16 mouse cellular contexts compared by ENCODE assay signal in the genomic region with DNA sequence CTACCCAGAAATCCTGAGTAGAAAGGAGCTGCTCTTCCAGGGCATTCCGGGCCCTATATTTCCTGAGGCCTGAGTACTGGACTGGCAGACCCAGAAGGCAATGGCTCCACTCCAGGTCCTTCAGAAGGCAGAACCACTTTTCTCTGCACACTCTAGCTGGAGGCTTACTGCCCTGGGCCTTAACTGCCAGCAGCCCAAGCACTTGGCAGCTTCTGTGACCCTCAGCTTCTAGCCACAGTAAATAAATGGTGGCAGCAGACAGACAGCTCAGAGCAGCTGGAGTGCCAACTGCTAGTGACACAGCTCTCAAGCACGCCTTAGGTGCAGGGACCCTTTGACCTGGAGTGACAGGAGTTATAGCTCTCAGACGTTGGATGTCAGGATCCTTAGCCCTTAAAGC. TPM values are rescaled to one million over a fixed set of nuclear protein-coding genes. Genes with fewer than 3 reads are reported as not detected.
DNase-seq lines count a peak whose midpoint lies in the region; ATAC-seq lines count a peak whose summit lies in the region.
"Had no signal": no experiment of that assay in that cellular context is flagged by ENCODE, and none has a peak within 500 bp of the region (broad histone marks: within the 10 kb centered on the region; RNA-seq: fewer than 3 reads in every experiment).

No protein-coding gene starts in this region.

- ATAC-seq in hindbrain, embryonic 16.5 days = peak; percentile 15; the same call in 1 of the 2 replicates
- no peak for ATAC-seq in hindbrain, embryonic 14.5 days (ENCODE audit: low FRiP score)
- ATAC-seq: liver, embryonic 12.5 days had no signal

- no peaks in the 10 kb centered on the region for H3K36me3 ChIP-seq in hindbrain, embryonic 16.5 days (ENCODE audit: control insufficient read depth, insufficient read depth, low read length)
- no peaks in the 10 kb centered on the region; the same call in 1 of the 2 replicates for H3K36me3 ChIP-seq in hindbrain, embryonic 14.5 days (replicated peaks; ENCODE audit: control insufficient read depth, insufficient read depth)
- no peaks in the 10 kb centered on the region for H3K36me3 ChIP-seq in limb, embryonic 10.5 days
- H3K36me3 ChIP-seq: embryonic facial prominence, embryonic 13.5 days; heart, embryonic 12.5 days; liver, embryonic 12.5 days; neural tube, embryonic 15.5 days had no signal

- no peaks in the 10 kb centered on the region; the same call in 1 of the 2 replicates for H3K4me1 ChIP-seq in hindbrain, embryonic 16.5 days (ENCODE audit: control insufficient read depth, insufficient read depth, low read depth, low read length)
- no peaks in the 10 kb centered on the region for H3K4me1 ChIP-seq in hindbrain, embryonic 14.5 days (replicated peaks; ENCODE audit: control insufficient read depth, insufficient read depth, low read length)
- peaks cover 64% of the 10 kb centered on the region for H3K4me1 ChIP-seq in limb, embryonic 10.5 days
- H3K4me1 ChIP-seq: heart, embryonic 12.5 days had no signal

- H3K4me3 ChIP-seq in hindbrain, embryonic 16.5 days (ENCODE audit: low read length) = no peak overlapping the region
- no peak overlapping the region for H3K4me3 ChIP-seq in hindbrain, embryonic 14.5 days (replicated peaks; ENCODE audit: low read length)
- no peak overlapping the region for H3K4me3 ChIP-seq in limb, embryonic 10.5 days
- H3K4me3 ChIP-seq: embryonic facial prominence, embryonic 13.5 days; heart, embryonic 12.5 days; liver, embryonic 12.5 days; neural tube, embryonic 15.5 days had no signal

- no peak overlapping the region for H3K4me2 ChIP-seq in hindbrain, embryonic 16.5 days (ENCODE audit: low read length)
- H3K4me2 ChIP-seq in hindbrain, embryonic 14.5 days (replicated peaks) = no peak overlapping the region
- H3K4me2 ChIP-seq: embryonic facial prominence, embryonic 13.5 days; heart, embryonic 12.5 days; liver, embryonic 12.5 days; midbrain, embryonic 11.5 days; neural tube, embryonic 15.5 days had no signal

- WGBS in hindbrain, embryonic 16.5 days = 67% methylated on average over 3 of the region's 3 CpGs
- WGBS in hindbrain, embryonic 14.5 days = 65% methylated on average over 3 of the region's 3 CpGs
- 35% methylated on average over 3 of the region's 3 CpGs for WGBS in limb, embryonic 10.5 days

- no peaks in the 10 kb centered on the region for H3K27me3 ChIP-seq in hindbrain, embryonic 16.5 days (replicated peaks; ENCODE audit: control insufficient read depth, insufficient read depth, low read length)
- no peaks in the 10 kb centered on the region for H3K27me3 ChIP-seq in hindbrain, embryonic 14.5 days (ENCODE audit: control insufficient read depth, insufficient read depth, low read length)
- H3K27me3 ChIP-seq in limb, embryonic 10.5 days (ENCODE audit: low read depth, poor library complexity, severe bottlenecking) = no peaks in the 10 kb centered on the region
- H3K27me3 ChIP-seq: liver, embryonic 12.5 days; neural tube, embryonic 15.5 days had no signal

- no peak overlapping the region for H3K27ac ChIP-seq in hindbrain, embryonic 16.5 days (ENCODE audit: low read depth, low read length)
- no peak overlapping the region for H3K27ac ChIP-seq in hindbrain, embryonic 14.5 days
- H3K27ac ChIP-seq in limb, embryonic 10.5 days = peak overlapping the region; percentile 58; the same call in 1 of the 2 replicates
- H3K27ac ChIP-seq: embryonic facial prominence, embryonic 13.5 days; liver, embryonic 12.5 days; neural tube, embryonic 15.5 days had no signal

- H3K9ac ChIP-seq in hindbrain, embryonic 16.5 days (ENCODE audit: low read depth, low read length) = no peak overlapping the region
- H3K9ac ChIP-seq in hindbrain, embryonic 14.5 days = no peak overlapping the region
- H3K9ac ChIP-seq: embryonic facial prominence, embryonic 13.5 days; heart, embryonic 12.5 days; liver, embryonic 12.5 days; neural tube, embryonic 15.5 days had no signal

- peak; percentile 16 for DNase-seq in adrenal gland, adult 2 months
- no peak for DNase-seq in adrenal gland, adult (ENCODE audit: inconsistent age in 2 of 2, low spot score in 1 of 2)
- DNase-seq in hindbrain, embryonic 14.5 days (ENCODE audit: low spot score) = no peak
- peak; percentile 43 for DNase-seq in 3134 (ENCODE audit: extremely low read depth, insufficient read length, low spot score)
- no peak for DNase-seq in limb, embryonic 10.5 days (ENCODE audit: low spot score)
- DNase-seq in ovary, postnatal 10 days (ENCODE audit: low spot score) = no peak
- DNase-seq in spleen, postnatal 10 days (ENCODE audit: low spot score in 2 of 2) = no peak
- DNase-seq: kidney, adult 8-10 months; kidney, postnatal 4 days; thymus, adult 18-20 months had no signal

- H3K9me3 ChIP-seq in hindbrain, embryonic 16.5 days (ENCODE audit: control insufficient read depth, low read length) = no peaks in the 10 kb centered on the region
- no peaks in the 10 kb centered on the region for H3K9me3 ChIP-seq in hindbrain, embryonic 14.5 days (ENCODE audit: control insufficient read depth, low read length)
- no peaks in the 10 kb centered on the region for H3K9me3 ChIP-seq in limb, embryonic 10.5 days (replicated peaks)
- H3K9me3 ChIP-seq: embryonic facial prominence, embryonic 13.5 days; heart, embryonic 12.5 days; liver, embryonic 12.5 days; neural tube, embryonic 15.5 days had no signal

RNA-seq across cellular contexts. Expression of gene Noc4l, which starts 45.5 kb away (rescaled TPM):
- 10 to 100 TPM; 19.3 to 19.7 TPM for total RNA-seq in adrenal gland, adult 2 months (2021)
- 54.4 and 68.1 TPM in 2 replicates for polyA plus RNA-seq in adrenal gland, adult 2 months (2012; rRNA removed)
- 48.5 and 49.2 TPM in 2 replicates for polyA plus RNA-seq in hindbrain, embryonic 16.5 days (2015; fragmentation: Nextera tagmentation; extraction: Ambion mirVana)
- polyA plus RNA-seq in hindbrain, embryonic 14.5 days (2014; fragmentation: Nextera tagmentation; extraction: Ambion mirVana) = 32.8 and 33.9 TPM in 2 replicates
- polyA plus RNA-seq in limb, embryonic 10.5 days (2016; fragmentation: Nextera tagmentation; extraction: Ambion mirVana) = 90.4 and 102 TPM in 2 replicates

RNA-seq across cellular contexts. Expression of gene Ddx51, which starts 45.5 kb away (rescaled TPM):
- 10 to 100 TPM; 12.4 to 18.8 TPM for total RNA-seq in adrenal gland, adult 2 months (2021)
- polyA plus RNA-seq in adrenal gland, adult 2 months (2012; rRNA removed) = 20.0 and 24.6 TPM in 2 replicates
- 13.2 and 16.4 TPM in 2 replicates for polyA plus RNA-seq in hindbrain, embryonic 16.5 days (2015; fragmentation: Nextera tagmentation; extraction: Ambion mirVana)
- 20.4 and 21.4 TPM in 2 replicates for polyA plus RNA-seq in hindbrain, embryonic 14.5 days (2014; fragmentation: Nextera tagmentation; extraction: Ambion mirVana)
- 38.1 and 51.8 TPM in 2 replicates for polyA plus RNA-seq in limb, embryonic 10.5 days (2016; fragmentation: Nextera tagmentation; extraction: Ambion mirVana)

Comparison
In these comparisons a context has a peak if more than half of its experiments do, and no peak if none do; other contexts are left out.
1. DNase-seq: peak in adrenal gland, adult 2 months (single experiment) and 3134 (single experiment); none in adrenal gland, adult (0 of 2), hindbrain, embryonic 14.5 days (single experiment), limb, embryonic 10.5 days (single experiment), ovary, postnatal 10 days (single experiment) and spleen, postnatal 10 days (0 of 2).